Mouse (Mus musculus) kidney, adult 10 weeks (tissue): ENCODE measurements around the gene Npr3. TPM values are rescaled to one million over a fixed set of nuclear protein-coding genes. Genes with fewer than 3 reads are reported as not detected.

Experiments used
- polyA plus RNA-seq: library from polyadenylated mRNA; stranded (reverse); fragments of 350-450 nt; fragmentation: Illumina TruSeq; extraction: RNeasy Lipid Tissue Mini Kit (QIAGEN cat#74804); gene quantifications from one replicate; pipeline ENCODE4 v1.2.3, GENCODE M21; 2014; ENCODE audit warnings: low read depth, low replicate concordance

The Npr3 gene
- polyA plus RNA-seq: 20.9 TPM

DNA sequence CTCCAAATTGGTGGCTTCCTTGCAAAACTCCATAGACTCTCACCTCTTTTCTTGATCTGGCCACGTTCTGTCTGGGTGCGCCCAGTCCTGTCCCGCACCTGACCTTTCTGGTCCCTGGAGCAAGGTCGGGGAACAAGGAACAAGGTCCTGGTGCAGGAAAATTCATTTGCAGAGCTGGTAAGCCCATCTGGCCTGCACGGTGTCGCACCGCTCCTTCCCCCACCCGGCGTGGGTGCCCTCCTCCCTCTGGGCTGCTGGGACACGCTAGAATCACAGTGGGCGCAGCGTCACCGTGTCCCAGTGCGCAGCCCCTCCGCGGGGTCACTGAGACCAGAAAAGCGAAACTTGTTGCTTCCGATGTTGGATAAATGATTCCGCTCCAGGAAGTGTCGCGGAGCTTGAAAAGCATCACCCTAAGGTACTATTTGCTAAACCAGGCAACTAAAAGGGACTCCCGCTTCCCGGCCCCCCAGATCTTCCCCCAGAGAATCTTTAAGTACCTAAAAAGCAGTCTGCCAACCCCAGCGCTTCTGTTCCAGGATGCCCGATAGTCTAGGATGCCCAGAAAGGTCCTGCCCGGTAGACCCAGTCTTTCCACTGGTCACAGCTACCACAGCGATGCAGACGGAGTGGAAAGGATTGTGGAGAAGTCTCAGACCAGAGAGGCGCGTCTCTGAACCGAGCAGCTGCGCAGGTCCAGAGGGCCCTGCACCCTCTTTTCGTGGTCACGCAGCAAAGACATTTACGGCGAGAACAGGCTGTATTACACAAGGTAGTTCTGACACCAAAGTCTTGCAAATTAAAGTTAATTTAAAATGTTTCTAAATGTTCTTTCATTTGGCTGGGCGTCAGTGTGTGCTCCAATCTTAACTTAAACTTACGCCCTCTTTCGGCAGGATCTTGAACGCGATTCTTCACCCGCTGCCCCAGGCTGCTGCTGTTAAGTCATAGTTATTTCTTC lies at the start of gene Npr3:
Gene Npr3 (minus strand): TSS at position 717 of the 961 bp plus-strand sequence.

Other genes starting within 250 kb of the Npr3 start
- 310 TPM for gene Sub1, start 89.7 kb upstream of the Npr3 start, polyA plus RNA-seq
- 135 TPM for gene Zfr, start 210.5 kb upstream of the Npr3 start, polyA plus RNA-seq